ENCODE assay signal across 14 mouse cellular contexts in genomic region chr11:97665431-97665830, GRCm38 (mm10). TPM values are rescaled to one million over a fixed set of nuclear protein-coding genes. Genes with fewer than 3 reads are reported as not detected.
DNase-seq lines count a peak whose midpoint lies in the region; ATAC-seq lines count a peak whose summit lies in the region.
"Had no signal": no experiment of that assay in that cellular context is flagged by ENCODE, and none has a peak within 500 bp of the region (broad histone marks: within the 10 kb centered on the region; RNA-seq: fewer than 3 reads in every experiment).

No protein-coding gene starts in this region.

- 86% methylated on average over 13 of the region's 13 CpGs for WGBS in heart, embryonic 10.5 days
- WGBS in heart, embryonic 11.5 days (ENCODE audit: insufficient replicate concordance) = 86% methylated on average over 13 of the region's 13 CpGs
- WGBS in neural tube, embryonic 12.5 days = 92% methylated on average over 13 of the region's 13 CpGs
- 93% methylated on average over 13 of the region's 13 CpGs for WGBS in limb, embryonic 10.5 days
- 89% methylated on average over 13 of the region's 13 CpGs for WGBS in neural tube, embryonic 15.5 days

- no peak for ATAC-seq in heart, embryonic 11.5 days (replicated peaks; ENCODE audit: insufficient number of reproducible peaks, low FRiP score, low TSS enrichment)
- no peak for ATAC-seq in neural tube, embryonic 12.5 days (ENCODE audit: low FRiP score, low read depth)
- no peak for ATAC-seq in neural tube, embryonic 15.5 days (ENCODE audit: low FRiP score)
- ATAC-seq: Patski had no signal

- H3K36me3 ChIP-seq in heart, embryonic 10.5 days = peaks cover 49% of the 10 kb centered on the region
- peaks cover 20% of the 10 kb centered on the region for H3K36me3 ChIP-seq in heart, embryonic 11.5 days (ENCODE audit: control insufficient read depth, insufficient read depth, low read length)
- peaks cover 48% of the 10 kb centered on the region for H3K36me3 ChIP-seq in neural tube, embryonic 12.5 days
- H3K36me3 ChIP-seq in limb, embryonic 10.5 days = peaks cover 57% of the 10 kb centered on the region
- peaks cover 36% of the 10 kb centered on the region for H3K36me3 ChIP-seq in neural tube, embryonic 15.5 days

- H3K9me3 ChIP-seq in heart, embryonic 10.5 days = no peaks in the 10 kb centered on the region
- H3K9me3 ChIP-seq in heart, embryonic 11.5 days (replicated peaks; ENCODE audit: control insufficient read depth, low read length) = no peaks in the 10 kb centered on the region
- H3K9me3 ChIP-seq in neural tube, embryonic 12.5 days = no peaks in the 10 kb centered on the region
- no peaks in the 10 kb centered on the region for H3K9me3 ChIP-seq in limb, embryonic 10.5 days (replicated peaks)
- H3K9me3 ChIP-seq in neural tube, embryonic 15.5 days (replicated peaks) = no peaks in the 10 kb centered on the region

- H3K27ac ChIP-seq in heart, embryonic 10.5 days = 0 out of 2 replicates have a peak overlapping the region, but pooled peaks have one; percentile 97
- H3K27ac ChIP-seq in heart, embryonic 11.5 days (ENCODE audit: low read depth, low read length) = no peak overlapping the region
- no peak overlapping the region for H3K27ac ChIP-seq in neural tube, embryonic 12.5 days
- H3K27ac ChIP-seq in limb, embryonic 10.5 days = no peak overlapping the region
- H3K27ac ChIP-seq in neural tube, embryonic 15.5 days (replicated peaks) = no peak overlapping the region

- peak overlapping the region; percentile 91; the same call in 1 of the 2 replicates for H3K4me3 ChIP-seq in heart, embryonic 10.5 days
- H3K4me3 ChIP-seq in heart, embryonic 11.5 days (ENCODE audit: low read depth, low read length) = no peak overlapping the region
- no peak overlapping the region; the same call in 1 of the 2 replicates for H3K4me3 ChIP-seq in neural tube, embryonic 12.5 days
- H3K4me3 ChIP-seq in limb, embryonic 10.5 days = peak overlapping the region; percentile 73
- peak overlapping the region; percentile 82; the same call in 1 of the 2 replicates for H3K4me3 ChIP-seq in neural tube, embryonic 15.5 days (replicated peaks)
- H3K4me3 ChIP-seq: megakaryocyte, embryonic 14.5 days had no signal

- H3K27me3 ChIP-seq in heart, embryonic 10.5 days (ENCODE audit: insufficient read depth, poor library complexity, severe bottlenecking) = 0 out of 2 replicates have a peak, but pooled peaks cover 11% of the 10 kb centered on the region
- H3K27me3 ChIP-seq in heart, embryonic 11.5 days (ENCODE audit: control insufficient read depth, insufficient read depth, low read length) = peaks cover 8% of the 10 kb centered on the region
- peaks cover 20% of the 10 kb centered on the region for H3K27me3 ChIP-seq in neural tube, embryonic 12.5 days (replicated peaks)
- peaks cover 18% of the 10 kb centered on the region for H3K27me3 ChIP-seq in limb, embryonic 10.5 days (ENCODE audit: low read depth, poor library complexity, severe bottlenecking)
- peaks cover 19% of the 10 kb centered on the region for H3K27me3 ChIP-seq in neural tube, embryonic 15.5 days (replicated peaks)
- H3K27me3 ChIP-seq: Patski had no signal

- peaks cover 70% of the 10 kb centered on the region for H3K4me1 ChIP-seq in heart, embryonic 10.5 days
- H3K4me1 ChIP-seq in heart, embryonic 11.5 days (ENCODE audit: control insufficient read depth, insufficient read depth, low read length) = peaks cover 49% of the 10 kb centered on the region
- H3K4me1 ChIP-seq in neural tube, embryonic 12.5 days = peaks cover 44% of the 10 kb centered on the region
- peaks cover 73% of the 10 kb centered on the region for H3K4me1 ChIP-seq in limb, embryonic 10.5 days
- peaks cover 51% of the 10 kb centered on the region for H3K4me1 ChIP-seq in neural tube, embryonic 15.5 days

- DNase-seq in heart, embryonic 10.5 days (ENCODE audit: low spot score) = no peak
- no peak for DNase-seq in neural tube, embryonic 10.5 days (ENCODE audit: extremely low spot score, low spot score)
- DNase-seq in limb, embryonic 10.5 days (ENCODE audit: low spot score) = no peak
- DNase-seq in retina, postnatal 1 day = no peak
- DNase-seq in urinary bladder, postnatal 36 days (ENCODE audit: low spot score in 2 of 2) = no peak
- DNase-seq: adrenal gland, postnatal 10 days; heart, postnatal 14 days; layer of hippocampus, postnatal 36 days; spleen, adult 18-20 months had no signal

- H3K4me2 ChIP-seq in heart, embryonic 11.5 days = no peak overlapping the region
- peak overlapping the region; percentile 85 for H3K4me2 ChIP-seq in neural tube, embryonic 12.5 days (replicated peaks)
- peak overlapping the region; percentile 88 for H3K4me2 ChIP-seq in neural tube, embryonic 15.5 days

- H3K9ac ChIP-seq in heart, embryonic 11.5 days (ENCODE audit: low read depth, low read length) = no peak overlapping the region
- H3K9ac ChIP-seq in neural tube, embryonic 12.5 days = no peak overlapping the region
- H3K9ac ChIP-seq in neural tube, embryonic 15.5 days (replicated peaks) = no peak overlapping the region

RNA-seq across cellular contexts. Expression of gene Mllt6, which starts 2.2 kb away (rescaled TPM):
- 1.7 and 2.2 TPM in 2 replicates for polyA plus RNA-seq in heart, embryonic 10.5 days (2016; fragmentation: Nextera tagmentation; extraction: Ambion mirVana)
- polyA plus RNA-seq in heart, embryonic 11.5 days (2014; fragmentation: Nextera tagmentation; extraction: Ambion mirVana) = 2.9 and 3.3 TPM in 2 replicates
- polyA plus RNA-seq in neural tube, embryonic 12.5 days (2016; fragmentation: Nextera tagmentation; extraction: Ambion mirVana) = 3.0 and 4.0 TPM in 2 replicates
- 2.5 TPM in 2 replicates for polyA plus RNA-seq in limb, embryonic 10.5 days (2016; fragmentation: Nextera tagmentation; extraction: Ambion mirVana)
- polyA plus RNA-seq in neural tube, embryonic 15.5 days (2015; fragmentation: Nextera tagmentation; extraction: Ambion mirVana) = 2.3 and 3.1 TPM in 2 replicates

RNA-seq across cellular contexts. Expression of gene Cisd3, which starts 20.2 kb away (rescaled TPM):
- polyA plus RNA-seq in heart, embryonic 10.5 days (2016; fragmentation: Nextera tagmentation; extraction: Ambion mirVana) = 49.8 and 52.8 TPM in 2 replicates
- polyA plus RNA-seq in heart, embryonic 11.5 days (2014; fragmentation: Nextera tagmentation; extraction: Ambion mirVana) = 45.8 and 52.3 TPM in 2 replicates
- polyA plus RNA-seq in neural tube, embryonic 12.5 days (2016; fragmentation: Nextera tagmentation; extraction: Ambion mirVana) = 17.8 and 25.6 TPM in 2 replicates
- polyA plus RNA-seq in limb, embryonic 10.5 days (2016; fragmentation: Nextera tagmentation; extraction: Ambion mirVana) = 9.4 and 15.3 TPM in 2 replicates
- polyA plus RNA-seq in neural tube, embryonic 15.5 days (2015; fragmentation: Nextera tagmentation; extraction: Ambion mirVana) = 46.9 and 50.1 TPM in 2 replicates

RNA-seq across cellular contexts. Expression of gene Pcgf2, which starts 34.9 kb away (rescaled TPM):
- 9.7 and 13.5 TPM in 2 replicates for polyA plus RNA-seq in heart, embryonic 10.5 days (2016; fragmentation: Nextera tagmentation; extraction: Ambion mirVana)
- 10.3 and 16.4 TPM in 2 replicates for polyA plus RNA-seq in heart, embryonic 11.5 days (2014; fragmentation: Nextera tagmentation; extraction: Ambion mirVana)
- 19.9 and 21.1 TPM in 2 replicates for polyA plus RNA-seq in neural tube, embryonic 12.5 days (2016; fragmentation: Nextera tagmentation; extraction: Ambion mirVana)
- 21.0 and 21.5 TPM in 2 replicates for polyA plus RNA-seq in limb, embryonic 10.5 days (2016; fragmentation: Nextera tagmentation; extraction: Ambion mirVana)
- 17.6 and 17.7 TPM in 2 replicates for polyA plus RNA-seq in neural tube, embryonic 15.5 days (2015; fragmentation: Nextera tagmentation; extraction: Ambion mirVana)

RNA-seq across cellular contexts. Expression of gene Epop, which starts 35.9 kb away (rescaled TPM):
- polyA plus RNA-seq in heart, embryonic 10.5 days (2016; fragmentation: Nextera tagmentation; extraction: Ambion mirVana) = 1.9 and 8.5 TPM in 2 replicates
- polyA plus RNA-seq in heart, embryonic 11.5 days (2014; fragmentation: Nextera tagmentation; extraction: Ambion mirVana) = 1.4 and 1.5 TPM in 2 replicates
- 13.6 and 15.1 TPM in 2 replicates for polyA plus RNA-seq in neural tube, embryonic 12.5 days (2016; fragmentation: Nextera tagmentation; extraction: Ambion mirVana)
- 16.1 and 23.8 TPM in 2 replicates for polyA plus RNA-seq in limb, embryonic 10.5 days (2016; fragmentation: Nextera tagmentation; extraction: Ambion mirVana)
- 2.1 TPM in 2 replicates for polyA plus RNA-seq in neural tube, embryonic 15.5 days (2015; fragmentation: Nextera tagmentation; extraction: Ambion mirVana)

RNA-seq across cellular contexts. Expression of gene Psmb3, which starts 37.8 kb away (rescaled TPM):
- 517 and 557 TPM in 2 replicates for polyA plus RNA-seq in heart, embryonic 10.5 days (2016; fragmentation: Nextera tagmentation; extraction: Ambion mirVana)
- 416 and 447 TPM in 2 replicates for polyA plus RNA-seq in heart, embryonic 11.5 days (2014; fragmentation: Nextera tagmentation; extraction: Ambion mirVana)
- 453 and 497 TPM in 2 replicates for polyA plus RNA-seq in neural tube, embryonic 12.5 days (2016; fragmentation: Nextera tagmentation; extraction: Ambion mirVana)
- 626 and 675 TPM in 2 replicates for polyA plus RNA-seq in limb, embryonic 10.5 days (2016; fragmentation: Nextera tagmentation; extraction: Ambion mirVana)
- polyA plus RNA-seq in neural tube, embryonic 15.5 days (2015; fragmentation: Nextera tagmentation; extraction: Ambion mirVana) = 458 and 459 TPM in 2 replicates

Comparison
In these comparisons a context has a peak if more than half of its experiments do, and no peak if none do; other contexts are left out.
1. H3K4me3 ChIP-seq: peak in heart, embryonic 10.5 days (single experiment), limb, embryonic 10.5 days (single experiment) and neural tube, embryonic 15.5 days (single experiment); none in heart, embryonic 11.5 days (single experiment) and neural tube, embryonic 12.5 days (single experiment).